Mouse (Mus musculus): Measurements from ENCODE around the gene Grip1.

The Grip1 gene

GRCm38 (mm10) chr10:119756271-119756670, 302.6 kb downstream of the Grip1 start:
- no peak for DNase-seq (ENCODE audit: low read depth, low spot score)

GRCm38 (mm10) chr10:119757219-119757618, 303.6 kb downstream of the Grip1 start:
- peak; percentile 46 for DNase-seq (ENCODE audit: low read depth, low spot score)

- peak; percentile 61 for DNase-seq (ENCODE audit: low read depth, low spot score)
Measured at GRCm38 (mm10) chr10:119761451-119762367, 308.1 kb downstream of the Grip1 start.

GRCm38 (mm10) chr10:119778871-119779270, 325.2 kb downstream of the Grip1 start:
- no peak for DNase-seq (ENCODE audit: low read depth, low spot score)

- DNase-seq (ENCODE audit: low read depth, low spot score) = no peak
Measured at GRCm38 (mm10) chr10:119779657-119780056, 326.0 kb downstream of the Grip1 start.

- no peak for DNase-seq (ENCODE audit: low read depth, low spot score)
Measured at GRCm38 (mm10) chr10:119790507-119790906, 336.9 kb downstream of the Grip1 start.

- no peak for DNase-seq (ENCODE audit: low read depth, low spot score)
Measured at GRCm38 (mm10) chr10:119802421-119802820, 348.8 kb downstream of the Grip1 start.

- peak; percentile 92 for DNase-seq (ENCODE audit: low read depth, low spot score)
Measured at GRCm38 (mm10) chr10:119803633-119804422, 350.2 kb downstream of the Grip1 start.

- no peak for DNase-seq (ENCODE audit: low read depth, low spot score)
Measured at GRCm38 (mm10) chr10:119804423-119804814, 350.8 kb downstream of the Grip1 start.

- no peak for DNase-seq (ENCODE audit: low read depth, low spot score)
Measured at GRCm38 (mm10) chr10:119805082-119805481, 351.5 kb downstream of the Grip1 start.

- DNase-seq (ENCODE audit: low read depth, low spot score) = no peak
Measured at GRCm38 (mm10) chr10:119806151-119806550, 352.5 kb downstream of the Grip1 start.

GRCm38 (mm10) chr10:119808384-119808783, 354.8 kb downstream of the Grip1 start:
- no peak for DNase-seq (ENCODE audit: low read depth, low spot score)

- peak; percentile 79 for DNase-seq (ENCODE audit: low read depth, low spot score)
Measured at GRCm38 (mm10) chr10:119814087-119814486, 360.5 kb downstream of the Grip1 start.

GRCm38 (mm10) chr10:119816001-119816400, 362.4 kb downstream of the Grip1 start:
- no peak for DNase-seq (ENCODE audit: low read depth, low spot score)

- no peak for DNase-seq (ENCODE audit: low read depth, low spot score)
Measured at GRCm38 (mm10) chr10:119818381-119818780, 364.8 kb downstream of the Grip1 start.

- DNase-seq (ENCODE audit: low read depth, low spot score) = peak; percentile 26
Measured at GRCm38 (mm10) chr10:119819102-119819681, 365.6 kb downstream of the Grip1 start.

GRCm38 (mm10) chr10:119819740-119820139, 366.1 kb downstream of the Grip1 start:
- no peak for DNase-seq (ENCODE audit: low read depth, low spot score)

- no peak for DNase-seq (ENCODE audit: low read depth, low spot score)
Measured at GRCm38 (mm10) chr10:119820428-119820827, 366.8 kb downstream of the Grip1 start.

GRCm38 (mm10) chr10:119823691-119824090, 370.1 kb downstream of the Grip1 start:
- peak; percentile 55 for DNase-seq (ENCODE audit: low read depth, low spot score)

GRCm38 (mm10) chr10:119824521-119824920, 370.9 kb downstream of the Grip1 start:
- DNase-seq (ENCODE audit: low read depth, low spot score) = no peak

- DNase-seq (ENCODE audit: low read depth, low spot score) = peak; percentile 96
Measured at GRCm38 (mm10) chr10:119830388-119830956, 376.8 kb downstream of the Grip1 start.

- peak; percentile 66 for DNase-seq (ENCODE audit: low read depth, low spot score)
Measured at GRCm38 (mm10) chr10:119831086-119831485, 377.5 kb downstream of the Grip1 start.

Measured in R1 (cell line).